Mouse (Mus musculus) stomach, postnatal 0 days (tissue): Measurements from ENCODE around the gene Wnt16.

Source experiments
- CTCF ChIP-seq: IDR thresholded peaks from 2 replicates; pipeline ENCODE4 v1.5.1; 2016; ENCODE audit warnings: antibody characterized with exemption, low read depth, mild to moderate bottlenecking, moderate library complexity
- EP300 ChIP-seq: optimal IDR thresholded peaks from 2 replicates; pipeline ENCODE3; 2016; ENCODE audit warnings: antibody characterized with exemption

DNA sequence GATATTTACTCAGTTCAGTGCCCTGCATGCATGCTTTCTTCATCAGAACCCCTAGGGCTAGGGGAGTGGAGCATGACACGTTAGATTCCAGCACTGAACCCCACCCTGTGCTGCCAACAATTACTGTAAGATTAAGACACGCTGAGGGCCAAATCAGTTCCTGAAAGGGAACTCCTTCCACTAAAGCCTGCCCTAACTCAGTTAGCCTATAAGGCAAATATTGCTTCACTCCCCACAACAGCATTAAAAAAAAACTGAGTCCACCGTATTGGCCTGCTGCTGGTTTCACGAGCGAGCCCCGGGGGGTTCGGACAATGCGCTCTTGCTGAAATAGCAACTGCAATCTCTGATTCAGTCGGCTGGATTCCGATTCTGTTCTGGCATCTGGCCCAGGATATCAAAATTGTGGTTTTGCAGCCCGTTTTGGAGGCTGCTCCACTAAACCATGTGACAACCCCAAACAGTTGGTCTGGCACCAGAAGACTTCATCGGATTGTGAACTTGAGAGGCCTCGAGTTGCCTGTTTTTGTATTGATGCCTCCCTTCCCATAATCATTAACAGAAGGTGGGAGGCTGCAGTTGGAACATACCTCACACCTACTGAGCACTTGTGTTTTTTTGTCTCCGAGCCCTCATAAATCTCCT is 7.7 kb upstream of the Wnt16 start:
- TF ChIP-seq CTCF (no peak), EP300 (no peak)
